In the genomic region with DNA sequence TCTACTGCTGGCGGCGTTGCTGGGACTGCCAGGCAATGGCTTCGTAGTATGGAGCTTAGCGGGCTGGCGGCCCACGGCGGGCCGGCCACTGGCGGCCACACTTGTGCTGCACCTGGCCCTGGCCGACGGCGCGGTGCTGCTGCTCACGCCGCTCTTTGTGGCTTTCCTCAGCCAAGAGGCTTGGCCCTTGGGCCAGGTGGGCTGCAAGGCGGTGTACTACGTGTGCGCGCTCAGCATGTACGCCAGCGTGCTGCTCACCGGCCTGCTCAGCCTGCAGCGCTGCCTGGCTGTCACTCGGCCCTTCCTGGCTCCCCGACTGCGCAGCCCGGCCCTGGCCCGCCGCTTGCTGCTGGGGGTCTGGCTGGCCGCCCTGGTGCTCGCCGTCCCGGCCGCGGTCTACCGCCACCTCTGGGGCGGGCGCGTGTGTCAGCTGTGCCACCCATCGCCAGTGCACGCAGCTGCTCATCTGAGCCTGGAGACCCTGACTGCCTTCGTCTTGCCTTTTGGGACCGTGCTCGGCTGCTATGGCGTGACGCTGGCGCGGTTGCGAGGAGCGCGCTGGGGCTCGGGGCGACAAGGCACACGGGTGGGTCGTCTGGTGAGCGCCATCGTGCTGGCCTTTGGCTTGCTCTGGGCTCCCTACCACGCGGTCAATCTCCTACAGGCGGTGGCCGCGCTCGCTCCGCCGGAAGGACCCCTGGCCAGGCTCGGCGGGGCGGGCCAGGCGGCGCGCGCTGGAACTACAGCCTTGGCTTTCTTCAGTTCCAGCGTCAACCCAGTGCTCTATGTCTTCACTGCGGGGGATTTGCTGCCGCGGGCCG, we compare ENCODE assay signal across 7 mouse cellular contexts. TPM values are rescaled to one million over a fixed set of nuclear protein-coding genes. Genes with fewer than 3 reads are reported as not detected.
A peak's percentile ranks its signal among the peaks of the same experiment; 100 is the strongest.
DNase-seq lines count a peak whose midpoint lies in the region; ATAC-seq and TF ChIP-seq lines count a peak whose summit lies in the region.

No protein-coding gene starts in this region.

- peak; percentile 35 to 37 for DNase-seq in B cell, adult 2 months
- DNase-seq in embryo, embryonic 10.5 days (ENCODE audit: low spot score) = peak; percentile 77
- peak; percentile 78 for DNase-seq in kidney, postnatal 10 days

- H3K4me2 ChIP-seq in heart, embryonic 12.5 days = peak overlapping the region; percentile 96
- peak overlapping the region; percentile 98 for H3K4me2 ChIP-seq in stomach, embryonic 14.5 days (replicated peaks; ENCODE audit: low read depth, low read length)

- H3K4me3 ChIP-seq in E14TG2a.4 (replicated peaks; ENCODE audit: low read length) = peak overlapping the region; percentile 79
- peak overlapping the region; percentile 56 for H3K4me3 ChIP-seq in heart, embryonic 12.5 days
- no peak overlapping the region for H3K4me3 ChIP-seq in macrophage (ENCODE audit: inconsistent target)
- peak overlapping the region; percentile 47 for H3K4me3 ChIP-seq in stomach, embryonic 14.5 days (ENCODE audit: low read depth, low read length)

- no peaks in the 10 kb centered on the region for H3K36me3 ChIP-seq in E14TG2a.4 (ENCODE audit: insufficient read depth, low read length)
- no peaks in the 10 kb centered on the region for H3K36me3 ChIP-seq in heart, embryonic 12.5 days
- H3K36me3 ChIP-seq in macrophage (ENCODE audit: inconsistent target) = no peaks in the 10 kb centered on the region
- no peaks in the 10 kb centered on the region for H3K36me3 ChIP-seq in stomach, embryonic 14.5 days (ENCODE audit: control insufficient read depth, insufficient read depth, low read length)

- peak; percentile 65 for ATAC-seq in heart, embryonic 12.5 days (ENCODE audit: insufficient number of reproducible peaks, low FRiP score)
- peak; percentile 44 for ATAC-seq in stomach, embryonic 14.5 days (ENCODE audit: insufficient number of reproducible peaks, insufficient read depth, low FRiP score, low read depth)

- WGBS in heart, embryonic 12.5 days = under 1% methylated on average over 76 of the region's 77 CpGs
- 23% methylated on average over 74 of the region's 77 CpGs for WGBS in macrophage (ENCODE audit: missing documents)
- under 1% methylated on average over 77 of the region's 77 CpGs for WGBS in stomach, embryonic 14.5 days

- no peak overlapping the region for H3K27ac ChIP-seq in heart, embryonic 12.5 days (ENCODE audit: poor library complexity, severe bottlenecking)
- H3K27ac ChIP-seq in macrophage = peak overlapping the region; percentile 71
- H3K27ac ChIP-seq in stomach, embryonic 14.5 days (ENCODE audit: low read length) = no peak overlapping the region

- peaks cover 41% of the 10 kb centered on the region for H3K4me1 ChIP-seq in E14TG2a.4 (replicated peaks; ENCODE audit: low read depth, low read length)
- H3K4me1 ChIP-seq in heart, embryonic 12.5 days (replicated peaks) = peaks cover 35% of the 10 kb centered on the region
- peaks cover 6% of the 10 kb centered on the region; the same call in 1 of the 2 replicates for H3K4me1 ChIP-seq in stomach, embryonic 14.5 days (ENCODE audit: control insufficient read depth, insufficient read depth, low read length)

- no peaks in the 10 kb centered on the region for H3K9me3 ChIP-seq in E14TG2a.4 (ENCODE audit: low read length)
- no peaks in the 10 kb centered on the region for H3K9me3 ChIP-seq in heart, embryonic 12.5 days (replicated peaks)
- no peaks in the 10 kb centered on the region for H3K9me3 ChIP-seq in stomach, embryonic 14.5 days (ENCODE audit: control insufficient read depth, low read depth, low read length)

- no peak for TF ChIP-seq CTCF in E14TG2a.4 (conservative IDR thresholded peaks at IDR 0.05; ENCODE audit: low read length)

- peaks cover 62% of the 10 kb centered on the region for H3K27me3 ChIP-seq in E14TG2a.4 (ENCODE audit: insufficient read depth, low read length)
- peaks cover 38% of the 10 kb centered on the region for H3K27me3 ChIP-seq in heart, embryonic 12.5 days (replicated peaks)
- peaks cover 13% of the 10 kb centered on the region; the same call in 1 of the 2 replicates for H3K27me3 ChIP-seq in stomach, embryonic 14.5 days (ENCODE audit: control insufficient read depth, insufficient read depth, low read length)

- H3K79me2 ChIP-seq in macrophage (ENCODE audit: inconsistent target) = no peaks in the 10 kb centered on the region

- H3K9ac ChIP-seq in heart, embryonic 12.5 days = peak overlapping the region; percentile 80
- peak overlapping the region; percentile 63 for H3K9ac ChIP-seq in stomach, embryonic 14.5 days (replicated peaks; ENCODE audit: low read depth, low read length)

RNA-seq across cellular contexts. Expression of a gene that starts 1.0 kb away (rescaled TPM):
- polyA plus RNA-seq in heart, embryonic 12.5 days (2016; fragmentation: Nextera tagmentation; extraction: Ambion mirVana) = 0.49 and 0.54 TPM in 2 replicates
- 1 to 10 TPM in 1 of 26 experiments, under 1 TPM in 13, not detected in 12; 0.19 to 1.1 (median 0.33) TPM for total RNA-seq in macrophage (2018; cell fraction: chromatin; rRNA removed)
- total RNA-seq in macrophage (2018; cell fraction: cytosol; rRNA removed) = under 1 TPM in 7 of 26 experiments, not detected in 19; 0.03 to 0.09 (median 0.05) TPM
- total RNA-seq in macrophage (2018; cell fraction: nucleus; rRNA removed) = under 1 TPM in 14 of 26 experiments, not detected in 12; 0.11 to 0.50 (median 0.17) TPM
- polyA plus RNA-seq in macrophage (2018) = 0.10 TPM in 1 of 3 replicates, not detected in the others
- 0.13 and 0.52 TPM in 2 replicates for polyA plus RNA-seq in stomach, embryonic 14.5 days (2014; fragmentation: Nextera tagmentation; extraction: Ambion mirVana)

RNA-seq across cellular contexts. Expression of a gene that starts 3.6 kb away (rescaled TPM):
- 0.49 and 0.76 TPM in 2 replicates for polyA plus RNA-seq in heart, embryonic 12.5 days (2016; fragmentation: Nextera tagmentation; extraction: Ambion mirVana)
- under 1 TPM in 1 of 26 experiments, not detected in 25; 0.65 TPM for total RNA-seq in macrophage (2018; cell fraction: chromatin; rRNA removed)
- total RNA-seq in macrophage (2018; cell fraction: cytosol; rRNA removed) = under 1 TPM; 0.11 to 0.69 (median 0.31) TPM
- 1 to 10 TPM in 1 of 26 experiments, under 1 TPM in 11, not detected in 14; 0.29 to 1.1 (median 0.52) TPM for total RNA-seq in macrophage (2018; cell fraction: nucleus; rRNA removed)
- polyA plus RNA-seq in macrophage (2018) = 0.25 to 0.33 TPM (median 0.32 TPM) in 3 replicates
- polyA plus RNA-seq in stomach, embryonic 14.5 days (2014; fragmentation: Nextera tagmentation; extraction: Ambion mirVana) = 0.42 and 0.88 TPM in 2 replicates

RNA-seq across cellular contexts. Expression of a gene that starts 4.0 kb away (rescaled TPM):
- 1.0 and 1.2 TPM in 2 replicates for polyA plus RNA-seq in heart, embryonic 12.5 days (2016; fragmentation: Nextera tagmentation; extraction: Ambion mirVana)
- total RNA-seq in macrophage (2018; cell fraction: chromatin; rRNA removed) = under 1 TPM in 2 of 26 experiments, not detected in 24; 0.70 to 0.99 TPM
- total RNA-seq in macrophage (2018; cell fraction: cytosol; rRNA removed) = under 1 TPM in 25 of 26 experiments, not detected in 1; 0.15 to 0.77 (median 0.41) TPM
- under 1 TPM in 3 of 26 experiments, not detected in 23; 0.45 to 0.98 (median 0.54) TPM for total RNA-seq in macrophage (2018; cell fraction: nucleus; rRNA removed)
- 0.22 to 0.72 TPM (median 0.41 TPM) in 3 replicates for polyA plus RNA-seq in macrophage (2018)
- polyA plus RNA-seq in stomach, embryonic 14.5 days (2014; fragmentation: Nextera tagmentation; extraction: Ambion mirVana) = 2.3 and 2.6 TPM in 2 replicates

RNA-seq across cellular contexts. Expression of a gene that starts 16.7 kb away (rescaled TPM):
- 27.7 and 30.6 TPM in 2 replicates for polyA plus RNA-seq in heart, embryonic 12.5 days (2016; fragmentation: Nextera tagmentation; extraction: Ambion mirVana)
- total RNA-seq in macrophage (2018; cell fraction: chromatin; rRNA removed) = 10 to 100 TPM in 16 of 26 experiments, 1 to 10 TPM in 10; 2.6 to 24.3 (median 11.7) TPM
- 10 to 100 TPM in 25 of 26 experiments, 1 to 10 TPM in 1; 10.0 to 18.1 (median 15.1) TPM for total RNA-seq in macrophage (2018; cell fraction: cytosol; rRNA removed)
- total RNA-seq in macrophage (2018; cell fraction: nucleus; rRNA removed) = 10 to 100 TPM in 13 of 26 experiments, 1 to 10 TPM in 13; 6.7 to 21.8 (median 10.0) TPM
- 9.3 to 22.6 TPM (median 12.9 TPM) in 3 replicates for polyA plus RNA-seq in macrophage (2018)
- 36.6 and 38.8 TPM in 2 replicates for polyA plus RNA-seq in stomach, embryonic 14.5 days (2014; fragmentation: Nextera tagmentation; extraction: Ambion mirVana)

RNA-seq across cellular contexts. Expression of a gene that starts 16.7 kb away (rescaled TPM):
- 59.2 and 60.8 TPM in 2 replicates for polyA plus RNA-seq in heart, embryonic 12.5 days (2016; fragmentation: Nextera tagmentation; extraction: Ambion mirVana)
- total RNA-seq in macrophage (2018; cell fraction: chromatin; rRNA removed) = 10 to 100 TPM in 16 of 26 experiments, 1 to 10 TPM in 10; 2.4 to 54.9 (median 15.8) TPM
- total RNA-seq in macrophage (2018; cell fraction: cytosol; rRNA removed) = 100 to 1,000 TPM in 25 of 26 experiments, 10 to 100 TPM in 1; 99.1 to 153 (median 123) TPM
- 10 to 100 TPM; 11.3 to 72.5 (median 41.3) TPM for total RNA-seq in macrophage (2018; cell fraction: nucleus; rRNA removed)
- polyA plus RNA-seq in macrophage (2018) = 63.5 to 108 TPM (median 106 TPM) in 3 replicates
- 83.0 and 99.4 TPM in 2 replicates for polyA plus RNA-seq in stomach, embryonic 14.5 days (2014; fragmentation: Nextera tagmentation; extraction: Ambion mirVana)
